Mouse (Mus musculus) intestine, embryonic 16.5 days (tissue): Measurements from ENCODE around the gene Tmprss6. TPM values are rescaled to one million over a fixed set of nuclear protein-coding genes. Genes with fewer than 3 reads are reported as not detected.

ENCODE experiments used
- ATAC-seq: fragments of 200-750 bp; cut with Nextera tagmentation; 2 replicates; pipeline ENCODE4 v1.8.0; 2017; ENCODE audit warnings: moderate TSS enrichment, moderate library complexity
- H3K27ac ChIP-seq: fragments of 300-500 bp; sonication (generic); 2 replicates; pipeline ENCODE4 v1.5.1; 2014; ENCODE audit warnings: mild to moderate bottlenecking, low read length
- H3K27me3 ChIP-seq: fragments of 300-500 bp; sonication (generic); replicated peaks from 2 replicates; pipeline ENCODE4 v1.6.1; 2014; ENCODE audit warnings: low read length, control low read depth, mixed read lengths; ENCODE audit not compliant: control insufficient read depth, insufficient read depth
- H3K36me3 ChIP-seq: fragments of 300-500 bp; sonication (generic); 2 replicates; pipeline ENCODE4 v1.6.1; 2014; ENCODE audit warnings: low read length, control low read depth; ENCODE audit not compliant: control insufficient read depth, insufficient read depth
- H3K4me1 ChIP-seq: fragments of 300-500 bp; sonication (generic); 2 replicates; pipeline ENCODE4 v1.6.1; 2014; ENCODE audit warnings: low read length, control low read depth, mixed read lengths; ENCODE audit not compliant: control insufficient read depth, insufficient read depth
- H3K4me2 ChIP-seq: fragments of 300-500 bp; sonication (generic); 2 replicates; pipeline ENCODE4 v1.6.1; 2014; ENCODE audit warnings: low read depth, low read length, control low read depth
- H3K4me3 ChIP-seq: fragments of 300-500 bp; sonication (generic); 2 replicates; pipeline ENCODE4 v1.5.1; 2014; ENCODE audit warnings: mild to moderate bottlenecking, low read length
- H3K9ac ChIP-seq: fragments of 300-500 bp; sonication (generic); 2 replicates; pipeline ENCODE4 v1.6.1; 2014; ENCODE audit warnings: low read depth, low read length
- H3K9me3 ChIP-seq: fragments of 300-500 bp; sonication (generic); 2 replicates; pipeline ENCODE4 v1.6.1; 2016; ENCODE audit warnings: low read length, control low read depth; ENCODE audit not compliant: control insufficient read depth
- WGBS: fragments of 180-500 bp; shearing (Covaris S2); extraction: QIAGEN DNeasy Blood & Tissue Kit; methylation state at CpG from one replicate; pipeline ENCODE4 v1.1.7; 2014; 5-methylcytosine and 5-hydroxymethylcytosine counted together
- polyA plus RNA-seq: library from polyadenylated mRNA; unstranded; fragments of >200 nt; fragmentation: Nextera tagmentation; extraction: Ambion mirVana; gene quantifications from 2 replicates; pipeline ENCODE4 v1.2.1, GENCODE M21; 2015

Tmprss6 gene
- polyA plus RNA-seq: 0.45 and 0.82 TPM in 2 replicates

GRCm38 (mm10) chr15:78468379-78468937 is at the start of gene Tmprss6:
Tmprss6 (minus strand) TSS chr15:78468634.
- no peaks in the 10 kb centered on the region for H3K4me1 ChIP-seq
- no peak within 1 kb of the TSS for H3K9ac ChIP-seq
- 78% methylated on average over 7 of the region's 7 CpGs for WGBS
- no peaks in the 10 kb centered on the region for H3K36me3 ChIP-seq
- no peak for ATAC-seq
- H3K9me3 ChIP-seq: no peaks in the 10 kb centered on the region
- no peak within 1 kb of the TSS for H3K27ac ChIP-seq
- no peak within 1 kb of the TSS for H3K4me3 ChIP-seq
- H3K27me3 ChIP-seq: no peaks in the 10 kb centered on the region; the same call in 1 of the 2 replicates
- no peak within 1 kb of the TSS for H3K4me2 ChIP-seq

- Histone ChIP-seq H3K4me3 (no peak overlapping the region), H3K4me2 (no peak overlapping the region), H3K9me3 (no peaks in the 10 kb centered on the region), H3K36me3 (no peaks in the 10 kb centered on the region), H3K4me1 (peaks cover 2% of the 10 kb centered on the region; the same call in 1 of the 2 replicates), H3K27ac (no peak overlapping the region), H3K9ac (no peak overlapping the region), H3K27me3 (no peaks in the 10 kb centered on the region)
- WGBS: 56% methylated on average over 7 of the region's 7 CpGs
- ATAC-seq: no peak
Observed at GRCm38 (mm10) chr15:78518221-78518620, 49.8 kb upstream of the Tmprss6 start.

- no peaks in the 10 kb centered on the region for H3K27me3 ChIP-seq
Observed at GRCm38 (mm10) chr15:78515759-78516158, 47.3 kb upstream of the Tmprss6 start.

GRCm38 (mm10) chr15:78514393-78515146 is 46.1 kb upstream of the Tmprss6 start:
- ATAC-seq: peak; percentile 68
- Histone ChIP-seq H3K9me3 (no peaks in the 10 kb centered on the region), H3K4me3 (no peak overlapping the region), H3K27me3 (no peaks in the 10 kb centered on the region), H3K27ac (no peak overlapping the region), H3K9ac (no peak overlapping the region), H3K4me1 (peaks cover 2% of the 10 kb centered on the region; the same call in 1 of the 2 replicates), H3K36me3 (no peaks in the 10 kb centered on the region), H3K4me2 (no peak overlapping the region)
- WGBS: 25% methylated on average over 7 of the region's 7 CpGs

More at GRCm38 (mm10) chr15:78515759-78516158, 47.3 kb upstream of the Tmprss6 start:
- ATAC-seq: no peak
- H3K27ac ChIP-seq: no peak overlapping the region
- H3K9ac ChIP-seq: no peak overlapping the region
- 80% methylated on average over 6 of the region's 6 CpGs for WGBS
- no peak overlapping the region for H3K4me3 ChIP-seq
- H3K9me3 ChIP-seq: no peaks in the 10 kb centered on the region
- H3K4me1 ChIP-seq: peaks cover 2% of the 10 kb centered on the region; the same call in 1 of the 2 replicates
- no peak overlapping the region for H3K4me2 ChIP-seq
- no peaks in the 10 kb centered on the region for H3K36me3 ChIP-seq

GRCm38 (mm10) chr15:78513019-78513418 is 44.6 kb upstream of the Tmprss6 start:
- peak; percentile 57 for ATAC-seq
- 73% methylated on average over 14 of the region's 14 CpGs for WGBS
- Histone ChIP-seq H3K36me3 (no peaks in the 10 kb centered on the region), H3K4me3 (no peak overlapping the region), H3K9ac (no peak overlapping the region), H3K27ac (no peak overlapping the region), H3K27me3 (no peaks in the 10 kb centered on the region), H3K9me3 (no peaks in the 10 kb centered on the region), H3K4me1 (peaks cover 2% of the 10 kb centered on the region; the same call in 1 of the 2 replicates), H3K4me2 (no peak overlapping the region)

GRCm38 (mm10) chr15:78511951-78512350 is 43.5 kb upstream of the Tmprss6 start:
- Histone ChIP-seq H3K4me3 (no peak overlapping the region), H3K4me2 (no peak overlapping the region), H3K9ac (no peak overlapping the region), H3K36me3 (no peaks in the 10 kb centered on the region), H3K27me3 (no peaks in the 10 kb centered on the region), H3K9me3 (no peaks in the 10 kb centered on the region), H3K4me1 (peaks cover 2% of the 10 kb centered on the region; the same call in 1 of the 2 replicates), H3K27ac (no peak overlapping the region)
- ATAC-seq: no peak
- WGBS: 74% methylated on average over 7 of the region's 7 CpGs

GRCm38 (mm10) chr15:78510736-78511135 is 42.3 kb upstream of the Tmprss6 start:
- Histone ChIP-seq H3K4me2 (no peak overlapping the region), H3K27me3 (no peaks in the 10 kb centered on the region), H3K27ac (no peak overlapping the region), H3K4me1 (peaks cover 2% of the 10 kb centered on the region; the same call in 1 of the 2 replicates), H3K9ac (no peak overlapping the region), H3K36me3 (no peaks in the 10 kb centered on the region), H3K9me3 (no peaks in the 10 kb centered on the region), H3K4me3 (no peak overlapping the region)
- WGBS: 85% methylated on average over 6 of the region's 6 CpGs
- ATAC-seq: no peak

GRCm38 (mm10) chr15:78510121-78510576 is 41.7 kb upstream of the Tmprss6 start:
- WGBS: 66% methylated on average over 8 of the region's 8 CpGs
- Histone ChIP-seq H3K4me3 (no peak overlapping the region), H3K9me3 (no peaks in the 10 kb centered on the region), H3K27ac (no peak overlapping the region), H3K4me1 (peaks cover 2% of the 10 kb centered on the region; the same call in 1 of the 2 replicates), H3K9ac (0 out of 2 replicates have a peak overlapping the region, but pooled peaks have one; percentile 21), H3K36me3 (no peaks in the 10 kb centered on the region), H3K4me2 (no peak overlapping the region), H3K27me3 (no peaks in the 10 kb centered on the region)
- no peak for ATAC-seq

GRCm38 (mm10) chr15:78509297-78509899 is 41.0 kb upstream of the Tmprss6 start:
- H3K27ac ChIP-seq: no peak overlapping the region
- H3K36me3 ChIP-seq: no peaks in the 10 kb centered on the region
- H3K27me3 ChIP-seq: no peaks in the 10 kb centered on the region
- WGBS: 47% methylated on average over 12 of the region's 12 CpGs
- H3K4me2 ChIP-seq: no peak overlapping the region
- H3K4me1 ChIP-seq: no peaks in the 10 kb centered on the region
- H3K9ac ChIP-seq: 0 out of 2 replicates have a peak overlapping the region, but pooled peaks have one; percentile 21
- H3K4me3 ChIP-seq: no peak overlapping the region
- ATAC-seq: no peak
- no peaks in the 10 kb centered on the region; the same call in 1 of the 2 replicates for H3K9me3 ChIP-seq
